Comparison of ENCODE assay signal across 15 mouse cellular contexts in genomic region chr2:147365908-147366630, GRCm38 (mm10). TPM values are rescaled to one million over a fixed set of nuclear protein-coding genes. Genes with fewer than 3 reads are reported as not detected.
DNase-seq lines count a peak whose midpoint lies in the region; ATAC-seq lines count a peak whose summit lies in the region.
"Had no signal": no experiment of that assay in that cellular context is flagged by ENCODE, and none has a peak within 500 bp of the region (broad histone marks: within the 10 kb centered on the region; RNA-seq: fewer than 3 reads in every experiment).

No protein-coding gene starts in this region.

- peaks cover 30% of the 10 kb centered on the region for H3K4me1 ChIP-seq in forebrain, embryonic 10.5 days
- H3K4me1 ChIP-seq in forebrain, embryonic 15.5 days, result peaks cover 12% of the 10 kb centered on the region
- peaks cover 12% of the 10 kb centered on the region for H3K4me1 ChIP-seq in intestine, embryonic 15.5 days (replicated peaks)
- H3K4me1 ChIP-seq in intestine, embryonic 16.5 days (ENCODE audit: control insufficient read depth, insufficient read depth, low read length), result 0 out of 2 replicates have a peak, but pooled peaks cover 3% of the 10 kb centered on the region
- peaks cover 8% of the 10 kb centered on the region; the same call in 1 of the 2 replicates for H3K4me1 ChIP-seq in embryonic facial prominence, embryonic 14.5 days (ENCODE audit: control insufficient read depth, insufficient read depth, low read length)
- 0 out of 2 replicates have a peak, but pooled peaks cover 5% of the 10 kb centered on the region for H3K4me1 ChIP-seq in midbrain, embryonic 14.5 days (ENCODE audit: control insufficient read depth, insufficient read depth, low read length)
- no peaks in the 10 kb centered on the region; the same call in 1 of the 2 replicates for H3K4me1 ChIP-seq in liver, embryonic 11.5 days (replicated peaks; ENCODE audit: control insufficient read depth, insufficient read depth, low read length)

- H3K27me3 ChIP-seq in forebrain, embryonic 10.5 days (ENCODE audit: poor library complexity, severe bottlenecking), result peaks cover 95% of the 10 kb centered on the region
- H3K27me3 ChIP-seq in forebrain, embryonic 15.5 days, result peaks cover 92% of the 10 kb centered on the region
- H3K27me3 ChIP-seq in intestine, embryonic 15.5 days (replicated peaks), result peaks cover 88% of the 10 kb centered on the region
- H3K27me3 ChIP-seq in intestine, embryonic 16.5 days (replicated peaks; ENCODE audit: control insufficient read depth, insufficient read depth, low read length), result peaks cover 83% of the 10 kb centered on the region
- peaks cover 94% of the 10 kb centered on the region for H3K27me3 ChIP-seq in embryonic facial prominence, embryonic 14.5 days (replicated peaks; ENCODE audit: control insufficient read depth, insufficient read depth, low read length)
- peaks cover 94% of the 10 kb centered on the region for H3K27me3 ChIP-seq in midbrain, embryonic 14.5 days (ENCODE audit: control insufficient read depth, insufficient read depth, low read length)
- peaks cover 93% of the 10 kb centered on the region for H3K27me3 ChIP-seq in liver, embryonic 11.5 days (replicated peaks; ENCODE audit: control insufficient read depth, insufficient read depth, low read length)

- no peak overlapping the region for H3K4me2 ChIP-seq in forebrain, embryonic 15.5 days (replicated peaks)
- H3K4me2 ChIP-seq in intestine, embryonic 15.5 days (replicated peaks), result peak overlapping the region; percentile 56; the same call in 1 of the 2 replicates
- H3K4me2 ChIP-seq in intestine, embryonic 16.5 days (ENCODE audit: low read depth, low read length), result no peak overlapping the region
- H3K4me2 ChIP-seq in embryonic facial prominence, embryonic 14.5 days (ENCODE audit: low read depth, low read length), result peak overlapping the region; percentile 60
- no peak overlapping the region for H3K4me2 ChIP-seq in midbrain, embryonic 14.5 days (ENCODE audit: low read length)
- no peak overlapping the region for H3K4me2 ChIP-seq in liver, embryonic 11.5 days

- no peak; the same call in 1 of the 2 replicates for ATAC-seq in forebrain, embryonic 15.5 days (replicated peaks)
- ATAC-seq in intestine, embryonic 15.5 days, result no peak
- ATAC-seq in intestine, embryonic 16.5 days, result no peak
- no peak for ATAC-seq in embryonic facial prominence, embryonic 14.5 days (ENCODE audit: low read depth)
- no peak for ATAC-seq in midbrain, embryonic 14.5 days (ENCODE audit: low FRiP score, low TSS enrichment)
- ATAC-seq in liver, embryonic 11.5 days (replicated peaks; ENCODE audit: low FRiP score), result no peak

- no peak overlapping the region for H3K27ac ChIP-seq in forebrain, embryonic 10.5 days
- H3K27ac ChIP-seq in forebrain, embryonic 15.5 days (replicated peaks), result no peak overlapping the region
- no peak overlapping the region for H3K27ac ChIP-seq in intestine, embryonic 15.5 days
- no peak overlapping the region for H3K27ac ChIP-seq in intestine, embryonic 16.5 days (ENCODE audit: low read length)
- H3K27ac ChIP-seq in embryonic facial prominence, embryonic 14.5 days (replicated peaks; ENCODE audit: low read depth, low read length), result no peak overlapping the region
- no peak overlapping the region for H3K27ac ChIP-seq in midbrain, embryonic 14.5 days (replicated peaks; ENCODE audit: low read depth, low read length)
- no peak overlapping the region for H3K27ac ChIP-seq in liver, embryonic 11.5 days (ENCODE audit: low read depth, low read length)
- H3K27ac ChIP-seq: kidney, postnatal 0 days; left cerebral cortex, adult 2 months; lung, embryonic 15.5 days had no signal

- 1% methylated on average over 36 of the region's 36 CpGs for WGBS in forebrain, embryonic 10.5 days
- 2% methylated on average over 36 of the region's 36 CpGs for WGBS in forebrain, embryonic 15.5 days
- WGBS in intestine, embryonic 15.5 days, result 1% methylated on average over 36 of the region's 36 CpGs
- WGBS in intestine, embryonic 16.5 days, result 1% methylated on average over 36 of the region's 36 CpGs
- WGBS in embryonic facial prominence, embryonic 14.5 days, result 2% methylated on average over 36 of the region's 36 CpGs
- WGBS in midbrain, embryonic 14.5 days, result 1% methylated on average over 36 of the region's 36 CpGs
- 5% methylated on average over 36 of the region's 36 CpGs for WGBS in liver, embryonic 11.5 days

- H3K9ac ChIP-seq in forebrain, embryonic 15.5 days (replicated peaks), result no peak overlapping the region
- no peak overlapping the region for H3K9ac ChIP-seq in intestine, embryonic 15.5 days
- no peak overlapping the region for H3K9ac ChIP-seq in intestine, embryonic 16.5 days (ENCODE audit: low read depth, low read length)
- peak overlapping the region; percentile 65 for H3K9ac ChIP-seq in embryonic facial prominence, embryonic 14.5 days (ENCODE audit: low read depth, low read length)
- no peak overlapping the region for H3K9ac ChIP-seq in midbrain, embryonic 14.5 days (replicated peaks; ENCODE audit: low read length)
- H3K9ac ChIP-seq in liver, embryonic 11.5 days (ENCODE audit: low read depth, low read length), result no peak overlapping the region
- H3K9ac ChIP-seq: lung, embryonic 15.5 days had no signal

- no peaks in the 10 kb centered on the region for H3K36me3 ChIP-seq in forebrain, embryonic 10.5 days (replicated peaks)
- no peaks in the 10 kb centered on the region for H3K36me3 ChIP-seq in forebrain, embryonic 15.5 days
- H3K36me3 ChIP-seq in intestine, embryonic 15.5 days, result no peaks in the 10 kb centered on the region
- H3K36me3 ChIP-seq in intestine, embryonic 16.5 days (ENCODE audit: control insufficient read depth, insufficient read depth, low read length), result no peaks in the 10 kb centered on the region
- H3K36me3 ChIP-seq in embryonic facial prominence, embryonic 14.5 days (ENCODE audit: control insufficient read depth, insufficient read depth, low read length), result no peaks in the 10 kb centered on the region
- no peaks in the 10 kb centered on the region for H3K36me3 ChIP-seq in midbrain, embryonic 14.5 days (ENCODE audit: control insufficient read depth, insufficient read depth, low read length)
- no peaks in the 10 kb centered on the region for H3K36me3 ChIP-seq in liver, embryonic 11.5 days (ENCODE audit: control insufficient read depth, insufficient read depth, low read length)
- H3K36me3 ChIP-seq: lung, embryonic 15.5 days had no signal

- H3K9me3 ChIP-seq in forebrain, embryonic 10.5 days, result no peaks in the 10 kb centered on the region
- no peaks in the 10 kb centered on the region for H3K9me3 ChIP-seq in forebrain, embryonic 15.5 days
- H3K9me3 ChIP-seq in intestine, embryonic 15.5 days, result no peaks in the 10 kb centered on the region
- no peaks in the 10 kb centered on the region; the same call in 1 of the 2 replicates for H3K9me3 ChIP-seq in intestine, embryonic 16.5 days (ENCODE audit: control insufficient read depth, low read length)
- H3K9me3 ChIP-seq in embryonic facial prominence, embryonic 14.5 days (ENCODE audit: control insufficient read depth, low read length), result no peaks in the 10 kb centered on the region
- H3K9me3 ChIP-seq in midbrain, embryonic 14.5 days (ENCODE audit: control insufficient read depth, low read length), result peaks cover 6% of the 10 kb centered on the region; the same call in 1 of the 2 replicates
- no peaks in the 10 kb centered on the region for H3K9me3 ChIP-seq in liver, embryonic 11.5 days (ENCODE audit: control insufficient read depth, low read length)
- H3K9me3 ChIP-seq: lung, embryonic 15.5 days had no signal

- DNase-seq in forebrain, embryonic 10.5 days (ENCODE audit: extremely low spot score, low spot score), result peak; percentile 30
- no peak for DNase-seq in embryonic facial prominence, embryonic 14.5 days (ENCODE audit: low spot score)
- peak; percentile 29 for DNase-seq in midbrain, embryonic 14.5 days
- DNase-seq in liver, embryonic 11.5 days (ENCODE audit: low spot score), result no peak
- no peak for DNase-seq in urinary bladder, postnatal 36 days (ENCODE audit: low spot score in 2 of 2)
- DNase-seq: adrenal gland, adult 8-10 months; cerebellum, adult 11 months; gastrocnemius, postnatal 36 days had no signal

- H3K4me3 ChIP-seq in forebrain, embryonic 10.5 days, result 0 out of 2 replicates have a peak overlapping the region, but pooled peaks have one; percentile 38
- no peak overlapping the region for H3K4me3 ChIP-seq in forebrain, embryonic 15.5 days
- no peak overlapping the region for H3K4me3 ChIP-seq in intestine, embryonic 15.5 days (replicated peaks)
- H3K4me3 ChIP-seq in intestine, embryonic 16.5 days (ENCODE audit: low read length), result no peak overlapping the region
- H3K4me3 ChIP-seq in embryonic facial prominence, embryonic 14.5 days (ENCODE audit: low read depth, low read length), result peak overlapping the region; percentile 47
- no peak overlapping the region; the same call in 1 of the 2 replicates for H3K4me3 ChIP-seq in midbrain, embryonic 14.5 days (replicated peaks; ENCODE audit: low read depth, low read length)
- no peak overlapping the region for H3K4me3 ChIP-seq in liver, embryonic 11.5 days (ENCODE audit: low read depth, low read length)
- H3K4me3 ChIP-seq: erythroblast, embryonic 14.5 days; left cerebral cortex, adult 2 months had no signal

RNA-seq across cellular contexts. Expression of gene Pax1, which starts 4.3 kb away (rescaled TPM):
- polyA plus RNA-seq in forebrain, embryonic 10.5 days (2016; fragmentation: Nextera tagmentation; extraction: Ambion mirVana), result 0.05 and 0.14 TPM in 2 replicates
- polyA plus RNA-seq in forebrain, embryonic 15.5 days (2015; fragmentation: Nextera tagmentation; extraction: Ambion mirVana), result not detected in 2 replicates
- polyA plus RNA-seq in intestine, embryonic 15.5 days (2015; fragmentation: Nextera tagmentation; extraction: Ambion mirVana), result 0.10 TPM in 1 of 2 replicates, not detected in the other
- 0.09 TPM in 1 of 2 replicates, not detected in the other for polyA plus RNA-seq in intestine, embryonic 16.5 days (2015; fragmentation: Nextera tagmentation; extraction: Ambion mirVana)
- 7.3 and 9.3 TPM in 2 replicates for polyA plus RNA-seq in embryonic facial prominence, embryonic 14.5 days (2014; fragmentation: Nextera tagmentation; extraction: Ambion mirVana)
- polyA plus RNA-seq in midbrain, embryonic 14.5 days (2014; fragmentation: Nextera tagmentation; extraction: Ambion mirVana), result not detected in 2 replicates
- polyA plus RNA-seq in liver, embryonic 11.5 days (2014; fragmentation: Nextera tagmentation; extraction: Ambion mirVana), result 0.40 TPM in 1 of 2 replicates, not detected in the other
- polyA plus RNA-seq: erythroblast, embryonic 14.5 days; kidney, postnatal 0 days had no signal

Comparison
In these comparisons a context has a peak if more than half of its experiments do, and no peak if none do; other contexts are left out.
1. H3K4me3 ChIP-seq: peak in forebrain, embryonic 10.5 days (single experiment) and embryonic facial prominence, embryonic 14.5 days (single experiment); none in forebrain, embryonic 15.5 days (single experiment), intestine, embryonic 15.5 days (single experiment), intestine, embryonic 16.5 days (single experiment), midbrain, embryonic 14.5 days (single experiment) and liver, embryonic 11.5 days (single experiment).
2. H3K4me2 ChIP-seq: peak in intestine, embryonic 15.5 days (single experiment) and embryonic facial prominence, embryonic 14.5 days (single experiment); none in forebrain, embryonic 15.5 days (single experiment), intestine, embryonic 16.5 days (single experiment), midbrain, embryonic 14.5 days (single experiment) and liver, embryonic 11.5 days (single experiment).
3. DNase-seq: peak in forebrain, embryonic 10.5 days (single experiment) and midbrain, embryonic 14.5 days (single experiment); none in embryonic facial prominence, embryonic 14.5 days (single experiment), liver, embryonic 11.5 days (single experiment) and urinary bladder, postnatal 36 days (0 of 2).